Mouse (Mus musculus) forebrain, postnatal 0 days (tissue): ENCODE results near the gene Tmem35b. TPM values are rescaled to one million over a fixed set of nuclear protein-coding genes. Genes with fewer than 3 reads are reported as not detected.
A peak's percentile ranks its signal among the peaks of the same experiment; 100 is the strongest.

Experiments used
- ATAC-seq: fragments of 200-750 bp; cut with Nextera tagmentation; 2 replicates; pipeline ENCODE4 v1.8.0; 2017; ENCODE audit warnings: mild to moderate bottlenecking, moderate library complexity
- DNase-seq: peaks from one replicate; pipeline ENCODE4 v3.0.0-alpha.2; 2015
- H3K27ac ChIP-seq: fragments of 300-500 bp; sonication (generic); 2 replicates; pipeline ENCODE4 v1.5.1; 2014; ENCODE audit warnings: low read depth, mild to moderate bottlenecking, antibody characterized with exemption, low read length, moderate library complexity, mixed read lengths
- H3K27me3 ChIP-seq: fragments of 300-500 bp; sonication (generic); 2 replicates; pipeline ENCODE4 v1.6.1; 2014; ENCODE audit warnings: mild to moderate bottlenecking, low read length, mixed read lengths; ENCODE audit not compliant: insufficient read depth
- H3K36me3 ChIP-seq: fragments of 300-500 bp; sonication (generic); 2 replicates; pipeline ENCODE4 v1.6.1; 2014; ENCODE audit warnings: mild to moderate bottlenecking, moderate library complexity; ENCODE audit not compliant: insufficient read depth
- H3K4me1 ChIP-seq: fragments of 300-500 bp; sonication (generic); 2 replicates; pipeline ENCODE4 v1.6.1; 2014; ENCODE audit warnings: antibody characterized with exemption; ENCODE audit not compliant: insufficient read depth
- H3K4me2 ChIP-seq: fragments of 300-500 bp; sonication (generic); 2 replicates; pipeline ENCODE4 v1.6.1; 2014; ENCODE audit warnings: low read depth, mild to moderate bottlenecking, moderate library complexity
- H3K4me3 ChIP-seq: fragments of 300-500 bp; sonication (generic); 2 replicates; pipeline ENCODE4 v1.5.1; 2014; ENCODE audit warnings: low read depth, low read length, mixed read lengths
- H3K9ac ChIP-seq: fragments of 300-500 bp; sonication (generic); 2 replicates; pipeline ENCODE4 v1.6.1; 2014; ENCODE audit warnings: mild to moderate bottlenecking
- H3K9me3 ChIP-seq: fragments of 300-500 bp; sonication (generic); 2 replicates; pipeline ENCODE4 v1.6.1; 2016; ENCODE audit warnings: low read length
- CTCF ChIP-seq: sonication (generic); IDR thresholded peaks from 2 replicates; pipeline ENCODE4 v1.5.1; 2016; ENCODE audit warnings: antibody characterized with exemption, control low read depth, low read depth
- WGBS: fragments of 180-500 bp; shearing (Covaris S2); extraction: QIAGEN DNeasy Blood & Tissue Kit; methylation state at CpG from one replicate; pipeline ENCODE4 v1.1.7; 2014; 5-methylcytosine and 5-hydroxymethylcytosine counted together
- polyA plus RNA-seq: library from polyadenylated mRNA; unstranded; fragments of >200 nt; fragmentation: Nextera tagmentation; extraction: Ambion mirVana; gene quantifications from 2 replicates; pipeline ENCODE4 v1.2.1, GENCODE M21; 2015
- total RNA-seq: library from RNA; depleted of rRNA; stranded (reverse); fragments of >200 nt; gene quantifications from 2 replicates; pipeline ENCODE4 v1.2.3, GENCODE M21; 2014; rRNA removed

Tmem35b gene
- 6.0 and 7.8 TPM in 2 replicates for total RNA-seq
- polyA plus RNA-seq = 9.5 and 10.8 TPM in 2 replicates

GRCm38 (mm10) chr4:127123391-127123790, at the start of gene Tmem35b:
Tmem35b (plus strand) TSS chr4:127123691.
- Histone ChIP-seq H3K27me3 (no peaks in the 10 kb centered on the region), H3K9ac (no peak within 1 kb of the TSS), H3K4me1 (no peaks in the 10 kb centered on the region), H3K4me2 (no peak within 1 kb of the TSS), H3K36me3 (peaks cover 10% of the 10 kb centered on the region), H3K27ac (no peak within 1 kb of the TSS), H3K9me3 (no peaks in the 10 kb centered on the region), H3K4me3 (no peak within 1 kb of the TSS)
- DNase-seq = no peak
- TF ChIP-seq CTCF = no peak
- 95% methylated on average over 5 of the region's 5 CpGs for WGBS
- no peak for ATAC-seq

- no peaks in the 10 kb centered on the region for H3K9me3 ChIP-seq
- no peak overlapping the region for H3K4me3 ChIP-seq
- no peak for TF ChIP-seq CTCF
- H3K9ac ChIP-seq = no peak overlapping the region
- no peak for DNase-seq
- 74% methylated on average over 1 of the region's 1 CpGs for WGBS
- H3K27ac ChIP-seq = no peak overlapping the region
- no peaks in the 10 kb centered on the region for H3K27me3 ChIP-seq
- H3K4me1 ChIP-seq = no peaks in the 10 kb centered on the region
- no peak for ATAC-seq
- H3K4me2 ChIP-seq = no peak overlapping the region
- H3K36me3 ChIP-seq = no peaks in the 10 kb centered on the region
These were observed 48.6 kb upstream of the Tmem35b start for GRCm38 (mm10) chr4:127074915-127075314.

- Histone ChIP-seq H3K4me1 (no peaks in the 10 kb centered on the region), H3K4me2 (peak within 1 kb of the TSS; percentile 70), H3K4me3 (peak within 1 kb of the TSS; percentile 64), H3K36me3 (no peaks in the 10 kb centered on the region), H3K27me3 (no peaks in the 10 kb centered on the region), H3K9ac (peak within 1 kb of the TSS; percentile 60), H3K9me3 (no peaks in the 10 kb centered on the region), H3K27ac (peak within 1 kb of the TSS; percentile 96)
- ATAC-seq = peak; percentile 98
- DNase-seq = peak; percentile 100
- TF ChIP-seq CTCF = peak; percentile 40
- WGBS = under 1% methylated on average over 46 of the region's 46 CpGs
These were observed 46.5 kb upstream of the Tmem35b start, which contains the start of gene Zmym6 for GRCm38 (mm10) chr4:127076875-127077548. Zmym6 (plus strand) TSS chr4:127077383.

- ATAC-seq = no peak
- no peak for DNase-seq
- TF ChIP-seq CTCF = no peak
- no peaks in the 10 kb centered on the region for H3K9me3 ChIP-seq
- no peaks in the 10 kb centered on the region for H3K27me3 ChIP-seq
- WGBS = 45% methylated on average over 1 of the region's 1 CpGs
- H3K4me3 ChIP-seq = no peak overlapping the region
- no peak overlapping the region for H3K9ac ChIP-seq
- H3K4me1 ChIP-seq = no peaks in the 10 kb centered on the region
- no peak overlapping the region for H3K4me2 ChIP-seq
- H3K36me3 ChIP-seq = no peaks in the 10 kb centered on the region
- no peak overlapping the region for H3K27ac ChIP-seq
These were observed 42.7 kb upstream of the Tmem35b start for GRCm38 (mm10) chr4:127080806-127081205.

- Histone ChIP-seq H3K36me3 (peaks cover under 1% of the 10 kb centered on the region; the same call in 1 of the 2 replicates), H3K4me3 (no peak overlapping the region), H3K4me2 (no peak overlapping the region), H3K4me1 (no peaks in the 10 kb centered on the region), H3K27ac (no peak overlapping the region), H3K9ac (no peak overlapping the region), H3K27me3 (no peaks in the 10 kb centered on the region), H3K9me3 (no peaks in the 10 kb centered on the region)
- TF ChIP-seq CTCF = no peak
- no peak for DNase-seq
- no peak for ATAC-seq
- WGBS = 89% methylated on average over 2 of the region's 2 CpGs
These were observed 40.4 kb upstream of the Tmem35b start for GRCm38 (mm10) chr4:127083131-127083530.

- ATAC-seq = no peak
These were observed 37.7 kb upstream of the Tmem35b start for GRCm38 (mm10) chr4:127085761-127086160.

GRCm38 (mm10) chr4:127091188-127091587, 32.3 kb upstream of the Tmem35b start:
- 97% methylated on average over 1 of the region's 1 CpGs for WGBS
- no peak for DNase-seq
- H3K27ac ChIP-seq = no peak overlapping the region
- H3K4me1 ChIP-seq = no peaks in the 10 kb centered on the region
- H3K9ac ChIP-seq = no peak overlapping the region
- no peaks in the 10 kb centered on the region for H3K27me3 ChIP-seq
- TF ChIP-seq CTCF = no peak
- H3K4me2 ChIP-seq = no peak overlapping the region
- H3K9me3 ChIP-seq = no peaks in the 10 kb centered on the region
- H3K4me3 ChIP-seq = no peak overlapping the region
- H3K36me3 ChIP-seq = peaks cover 25% of the 10 kb centered on the region; the same call in 1 of the 2 replicates
- ATAC-seq = no peak

More at GRCm38 (mm10) chr4:127085761-127086160, 37.7 kb upstream of the Tmem35b start:
- Histone ChIP-seq H3K27ac (no peak overlapping the region), H3K36me3 (peaks cover 11% of the 10 kb centered on the region; the same call in 1 of the 2 replicates), H3K4me2 (no peak overlapping the region), H3K4me1 (no peaks in the 10 kb centered on the region), H3K27me3 (no peaks in the 10 kb centered on the region), H3K4me3 (no peak overlapping the region), H3K9me3 (no peaks in the 10 kb centered on the region), H3K9ac (no peak overlapping the region)
- 79% methylated on average over 1 of the region's 1 CpGs for WGBS
- no peak for TF ChIP-seq CTCF
- no peak for DNase-seq
